Mouse (Mus musculus) bone marrow, adult 2 months (tissue): ENCODE data around the gene Fam71e1.

Experiments used
- CTCF ChIP-seq: fragments of 200-500 bp; IDR thresholded peaks from 2 replicates; pipeline ENCODE4 v1.5.1; 2011; ENCODE audit warnings: low read length, control low read depth; ENCODE audit not compliant: control insufficient read depth, insufficient read depth
- POLR2A ChIP-seq: fragments of 200-500 bp; IDR thresholded peaks from 2 replicates; pipeline ENCODE4 v1.6.1; 2011; ENCODE audit warnings: low read depth, mild to moderate bottlenecking, control low read depth, low read length, borderline replicate concordance; ENCODE audit not compliant: control insufficient read depth

DNA sequence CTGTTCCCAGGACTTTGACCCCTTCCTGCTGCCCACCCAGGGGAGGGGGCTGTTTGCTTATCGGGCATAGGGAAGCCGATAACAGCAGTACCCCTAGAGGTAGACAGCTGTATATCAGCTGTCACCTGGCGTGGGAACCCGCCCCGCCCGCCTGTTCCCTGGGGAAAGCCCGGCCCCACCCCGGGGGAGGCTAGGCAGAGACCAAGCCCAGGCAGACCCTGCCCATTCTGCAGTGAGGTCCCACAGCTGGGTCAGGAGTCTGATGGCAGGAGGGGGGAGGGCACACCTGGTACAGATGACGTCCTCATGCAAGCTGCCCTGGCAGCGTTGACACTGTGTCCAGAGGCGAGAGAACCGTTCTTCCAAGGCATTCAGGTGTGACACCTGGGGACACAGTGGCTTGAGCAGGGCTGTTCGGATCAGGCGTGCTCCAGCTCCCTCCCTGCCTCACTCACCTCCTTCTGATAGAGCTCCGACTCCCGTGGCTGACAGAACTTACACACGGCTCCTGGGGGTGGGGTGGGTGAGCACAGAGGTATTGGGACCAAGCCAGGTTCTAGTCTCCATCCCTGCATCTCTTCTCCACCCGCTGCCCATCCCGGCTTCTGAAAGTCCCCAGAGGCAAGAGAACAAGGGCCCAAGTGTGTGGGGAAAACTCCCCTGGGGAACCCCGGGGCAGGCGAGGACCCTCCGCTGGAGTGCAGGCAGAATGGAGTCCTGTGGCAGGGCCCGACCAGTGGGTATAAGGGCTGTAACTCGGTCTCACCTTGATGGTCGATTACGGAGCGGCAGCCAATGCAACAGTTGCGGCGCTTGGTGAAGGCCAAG, 36.8 kb downstream of the Fam71e1 start:
- no peak for TF ChIP-seq POLR2A
- TF ChIP-seq CTCF: no peak
